ENCODE assay signal across 9 mouse cellular contexts in the genomic region with DNA sequence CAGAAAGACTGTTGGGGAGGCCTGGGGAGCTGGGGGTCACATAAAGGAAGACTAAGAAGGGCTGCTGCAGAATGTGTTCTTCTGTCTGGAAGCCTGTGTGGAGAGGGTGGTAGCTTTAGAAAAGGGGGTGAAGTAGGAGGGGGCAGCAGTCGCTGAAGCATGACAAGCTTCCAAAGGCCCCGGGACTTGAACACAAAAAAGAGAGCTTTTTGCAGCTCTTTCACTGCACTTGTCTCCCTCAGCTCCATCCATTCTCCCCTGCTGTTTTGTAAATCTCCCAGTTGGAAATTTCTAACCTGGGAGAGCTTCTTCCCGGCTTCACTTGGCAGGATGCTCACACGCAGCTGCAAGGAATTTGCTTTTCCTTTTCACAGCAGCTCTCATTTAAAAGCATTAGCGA. TPM values are rescaled to one million over a fixed set of nuclear protein-coding genes. Genes with fewer than 3 reads are reported as not detected.
DNase-seq lines count a peak whose midpoint lies in the region; ATAC-seq and TF ChIP-seq lines count a peak whose summit lies in the region.
"Had no signal": no experiment of that assay in that cellular context is flagged by ENCODE, and none has a peak within 500 bp of the region (broad histone marks: within the 10 kb centered on the region; RNA-seq: fewer than 3 reads in every experiment).

No protein-coding gene starts in this region.

- H3K27me3 ChIP-seq in kidney, embryonic 14.5 days (ENCODE audit: control insufficient read depth, insufficient read depth, low read length), result no peaks in the 10 kb centered on the region
- H3K27me3 ChIP-seq in hindbrain, embryonic 14.5 days (ENCODE audit: control insufficient read depth, insufficient read depth, low read length), result no peaks in the 10 kb centered on the region
- no peaks in the 10 kb centered on the region for H3K27me3 ChIP-seq in neural tube, embryonic 13.5 days
- no peaks in the 10 kb centered on the region for H3K27me3 ChIP-seq in liver, postnatal 0 days (ENCODE audit: insufficient read depth, low read length)

- 13% methylated on average over 5 of the region's 5 CpGs for WGBS in kidney, embryonic 14.5 days
- WGBS in hindbrain, embryonic 14.5 days, result 2% methylated on average over 5 of the region's 5 CpGs
- WGBS in neural tube, embryonic 13.5 days, result 7% methylated on average over 5 of the region's 5 CpGs
- WGBS in liver, postnatal 0 days (ENCODE audit: insufficient replicate concordance), result 67% methylated on average over 5 of the region's 5 CpGs

- H3K9me3 ChIP-seq in kidney, embryonic 14.5 days (ENCODE audit: control insufficient read depth, low read length), result no peaks in the 10 kb centered on the region
- no peaks in the 10 kb centered on the region for H3K9me3 ChIP-seq in hindbrain, embryonic 14.5 days (ENCODE audit: control insufficient read depth, low read length)
- H3K9me3 ChIP-seq in neural tube, embryonic 13.5 days, result no peaks in the 10 kb centered on the region
- no peaks in the 10 kb centered on the region for H3K9me3 ChIP-seq in liver, postnatal 0 days (ENCODE audit: low read length)

- H3K9ac ChIP-seq in kidney, embryonic 14.5 days (ENCODE audit: low read depth, low read length), result no peak overlapping the region; the same call in 1 of the 2 replicates
- H3K9ac ChIP-seq in hindbrain, embryonic 14.5 days, result no peak overlapping the region
- H3K9ac ChIP-seq in neural tube, embryonic 13.5 days, result peak overlapping the region; percentile 49
- no peak overlapping the region for H3K9ac ChIP-seq in liver, postnatal 0 days (replicated peaks)

- H3K4me2 ChIP-seq in kidney, embryonic 14.5 days (replicated peaks; ENCODE audit: low read depth, low read length), result no peak overlapping the region
- 0 out of 2 replicates have a peak overlapping the region, but pooled peaks have one; percentile 6 for H3K4me2 ChIP-seq in hindbrain, embryonic 14.5 days (replicated peaks)
- no peak overlapping the region for H3K4me2 ChIP-seq in neural tube, embryonic 13.5 days
- H3K4me2 ChIP-seq in liver, postnatal 0 days (ENCODE audit: low read depth, low read length), result no peak overlapping the region

- H3K4me3 ChIP-seq in kidney, embryonic 14.5 days (ENCODE audit: low read length), result no peak overlapping the region
- H3K4me3 ChIP-seq in hindbrain, embryonic 14.5 days (replicated peaks; ENCODE audit: low read length), result no peak overlapping the region
- H3K4me3 ChIP-seq in neural tube, embryonic 13.5 days, result no peak overlapping the region
- no peak overlapping the region for H3K4me3 ChIP-seq in liver, postnatal 0 days (ENCODE audit: low read depth, low read length)

- TF ChIP-seq CTCF in liver, postnatal 0 days (IDR thresholded peaks at IDR 0.05; ENCODE audit: low read depth), result no peak

- no peak overlapping the region for H3K27ac ChIP-seq in kidney, embryonic 14.5 days (ENCODE audit: low read depth, low read length)
- peak overlapping the region; percentile 63 for H3K27ac ChIP-seq in hindbrain, embryonic 14.5 days
- peak overlapping the region; percentile 70 for H3K27ac ChIP-seq in neural tube, embryonic 13.5 days (replicated peaks)
- no peak overlapping the region for H3K27ac ChIP-seq in liver, postnatal 0 days (ENCODE audit: low read depth)

- peaks cover 17% of the 10 kb centered on the region for H3K4me1 ChIP-seq in kidney, embryonic 14.5 days (ENCODE audit: control insufficient read depth, insufficient read depth, low read length)
- peaks cover 36% of the 10 kb centered on the region for H3K4me1 ChIP-seq in hindbrain, embryonic 14.5 days (replicated peaks; ENCODE audit: control insufficient read depth, insufficient read depth, low read length)
- peaks cover 65% of the 10 kb centered on the region for H3K4me1 ChIP-seq in neural tube, embryonic 13.5 days (replicated peaks)
- no peaks in the 10 kb centered on the region; the same call in 1 of the 2 replicates for H3K4me1 ChIP-seq in liver, postnatal 0 days (ENCODE audit: insufficient read depth)

- ATAC-seq in kidney, embryonic 14.5 days (ENCODE audit: low FRiP score, low TSS enrichment), result no peak
- ATAC-seq in hindbrain, embryonic 14.5 days (ENCODE audit: low FRiP score), result no peak
- no peak for ATAC-seq in neural tube, embryonic 13.5 days (ENCODE audit: low read depth)
- ATAC-seq in liver, postnatal 0 days, result no peak

- no peaks in the 10 kb centered on the region for H3K36me3 ChIP-seq in kidney, embryonic 14.5 days (ENCODE audit: control insufficient read depth, insufficient read depth, low read length)
- H3K36me3 ChIP-seq in hindbrain, embryonic 14.5 days (replicated peaks; ENCODE audit: control insufficient read depth, insufficient read depth), result no peaks in the 10 kb centered on the region
- H3K36me3 ChIP-seq in neural tube, embryonic 13.5 days, result no peaks in the 10 kb centered on the region
- H3K36me3 ChIP-seq in liver, postnatal 0 days (replicated peaks; ENCODE audit: insufficient read depth, low read length), result no peaks in the 10 kb centered on the region

- TF ChIP-seq EP300 in liver, postnatal 0 days (IDR thresholded peaks at IDR 0.05; ENCODE audit: low read depth), result no peak

- DNase-seq in kidney, postnatal 4 days, result peak; percentile 23 to 40
- peak; percentile 39 for DNase-seq in embryo, embryonic 9.5 days (ENCODE audit: extremely low spot score)
- DNase-seq in hindbrain, embryonic 14.5 days (ENCODE audit: low spot score), result no peak
- DNase-seq in adipocyte (ENCODE audit: low spot score), result no peak
- no peak for DNase-seq in spleen, postnatal 36 days (ENCODE audit: low spot score in 2 of 2)
- no peak for DNase-seq in liver, postnatal 0 days
- DNase-seq: kidney, adult 18-20 months had no signal

RNA-seq across cellular contexts. Expression of gene Jarid2, which starts 26.2 kb away (rescaled TPM):
- polyA plus RNA-seq in kidney, embryonic 14.5 days (2014; fragmentation: Nextera tagmentation; extraction: Ambion mirVana), result 27.4 and 28.1 TPM in 2 replicates
- polyA plus RNA-seq in hindbrain, embryonic 14.5 days (2014; fragmentation: Nextera tagmentation; extraction: Ambion mirVana), result 24.4 and 27.2 TPM in 2 replicates
- polyA plus RNA-seq in neural tube, embryonic 13.5 days (2015; fragmentation: Nextera tagmentation; extraction: Ambion mirVana), result 57.9 and 60.9 TPM in 2 replicates
- 5.7 and 6.8 TPM in 2 replicates for polyA plus RNA-seq in liver, postnatal 0 days (2015; fragmentation: Nextera tagmentation; extraction: Ambion mirVana)

Comparison
In these comparisons a context has a peak if more than half of its experiments do, and no peak if none do; other contexts are left out.
1. DNase-seq: peak in kidney, postnatal 4 days (2 of 2) and embryo, embryonic 9.5 days (single experiment); none in hindbrain, embryonic 14.5 days (single experiment), adipocyte (single experiment), spleen, postnatal 36 days (0 of 2) and liver, postnatal 0 days (single experiment).
2. H3K27ac ChIP-seq: peak in hindbrain, embryonic 14.5 days (single experiment) and neural tube, embryonic 13.5 days (single experiment); none in kidney, embryonic 14.5 days (single experiment) and liver, postnatal 0 days (single experiment).